Mouse (Mus musculus): Measurements from ENCODE around the gene Ephb2. TPM values are rescaled to one million over a fixed set of nuclear protein-coding genes. Genes with fewer than 3 reads are reported as not detected.

Ephb2 gene
- polyA plus RNA-seq, 1 experiment from 2014 or later, result 0.08 TPM

DNA sequence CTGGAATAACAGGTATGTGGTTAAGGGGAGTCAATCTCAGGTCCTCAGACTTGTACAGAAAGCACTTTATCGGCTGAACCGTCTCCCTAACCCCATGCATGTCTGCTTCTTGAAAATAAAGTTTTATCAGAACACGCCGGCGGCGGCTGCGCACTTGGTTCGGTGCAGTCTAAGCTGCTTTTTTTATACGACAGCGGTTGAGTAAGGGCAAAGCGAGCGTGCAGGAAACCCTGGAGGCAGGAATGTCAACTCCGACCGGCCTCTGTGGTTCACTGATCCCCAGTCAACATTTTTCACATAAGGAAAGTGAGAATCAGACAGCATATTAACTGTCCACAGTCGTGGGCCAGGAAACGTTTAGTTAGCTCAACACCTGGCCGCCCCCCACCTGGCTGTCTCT is 111.1 kb downstream of the Ephb2 start:
- no peaks in the 10 kb centered on the region for H3K9me3 ChIP-seq (ENCODE audit: low read length)
- no peaks in the 10 kb centered on the region for H3K36me3 ChIP-seq (replicated peaks; ENCODE audit: insufficient read depth, low read length)
- no peak for ATAC-seq
- no peak overlapping the region for H3K4me3 ChIP-seq (ENCODE audit: low read depth, low read length)
- no peak overlapping the region for H3K9ac ChIP-seq (replicated peaks)
- H3K27ac ChIP-seq (ENCODE audit: low read depth), result no peak overlapping the region
- no peaks in the 10 kb centered on the region for H3K4me1 ChIP-seq (ENCODE audit: insufficient read depth)
- no peak for DNase-seq
- no peak overlapping the region for H3K4me2 ChIP-seq (ENCODE audit: low read depth, low read length)
- no peaks in the 10 kb centered on the region for H3K27me3 ChIP-seq (ENCODE audit: insufficient read depth, low read length)
- no peak for TF ChIP-seq CTCF (IDR thresholded peaks at IDR 0.05; ENCODE audit: low read depth)
- no peak for TF ChIP-seq EP300 (IDR thresholded peaks at IDR 0.05; ENCODE audit: low read depth)
- 73% methylated on average over 17 of the region's 17 CpGs for WGBS (ENCODE audit: insufficient replicate concordance)

DNA sequence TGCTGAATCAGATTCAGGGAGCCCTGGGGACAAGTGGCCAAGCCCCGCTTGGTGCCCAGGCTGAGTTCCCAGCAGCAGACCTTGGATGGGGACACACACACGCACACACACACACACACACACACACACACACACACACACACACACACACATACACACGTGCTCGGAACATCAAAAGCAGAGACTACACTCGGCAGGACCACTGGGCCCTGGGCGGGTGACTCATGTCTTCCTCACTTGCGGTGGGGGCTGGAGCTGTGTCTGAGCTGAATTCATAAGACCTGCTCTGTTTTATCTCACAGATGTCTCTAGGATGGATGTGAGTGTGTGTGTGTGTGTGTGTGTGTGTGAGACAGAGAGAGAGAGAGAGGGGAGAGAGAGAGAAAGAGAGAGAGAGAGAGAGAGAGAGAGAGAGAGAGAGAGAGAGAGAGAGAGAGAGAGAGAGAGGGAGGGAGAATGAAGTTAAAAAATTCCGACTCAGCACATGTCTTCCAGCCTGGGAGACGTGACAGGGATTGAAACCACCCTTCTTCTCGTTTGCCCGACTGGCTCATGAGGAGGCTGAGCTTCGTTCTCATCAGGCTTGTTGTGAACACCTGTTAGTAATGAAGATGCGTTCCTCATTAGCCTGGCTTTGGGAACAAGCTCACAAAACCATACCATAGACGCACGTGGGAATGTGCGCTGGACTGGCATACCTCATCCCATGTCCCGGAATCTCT is 113.3 kb downstream of the Ephb2 start:
- ATAC-seq, result no peak

DNA sequence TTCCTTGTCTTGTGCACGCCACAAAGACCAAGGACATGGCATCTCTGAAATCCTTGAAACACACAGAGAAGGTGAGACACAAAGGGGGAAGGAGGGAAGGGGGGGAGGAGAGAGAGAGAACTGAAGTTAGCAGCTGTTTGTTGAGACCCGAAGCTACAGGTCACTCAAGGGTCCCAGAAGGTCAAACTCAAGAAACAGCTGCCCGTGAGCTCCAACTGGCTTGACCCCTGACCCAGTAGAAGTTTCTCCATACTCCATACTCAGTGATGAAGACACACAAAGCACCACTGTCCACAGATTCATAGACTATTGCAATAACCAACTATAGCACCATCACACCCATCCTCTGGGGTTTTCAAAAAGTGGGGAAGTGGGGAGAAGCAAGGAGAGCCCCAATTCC is 113.9 kb downstream of the Ephb2 start:
- H3K27ac ChIP-seq (ENCODE audit: low read depth), result no peak overlapping the region
- no peaks in the 10 kb centered on the region for H3K36me3 ChIP-seq (replicated peaks; ENCODE audit: insufficient read depth, low read length)
- H3K4me1 ChIP-seq (ENCODE audit: insufficient read depth), result no peaks in the 10 kb centered on the region
- WGBS (ENCODE audit: insufficient replicate concordance), result 65% methylated on average over 3 of the region's 3 CpGs
- no peak overlapping the region for H3K4me2 ChIP-seq (ENCODE audit: low read depth, low read length)
- no peaks in the 10 kb centered on the region for H3K9me3 ChIP-seq (ENCODE audit: low read length)
- no peaks in the 10 kb centered on the region for H3K27me3 ChIP-seq (ENCODE audit: insufficient read depth, low read length)
- H3K4me3 ChIP-seq (ENCODE audit: low read depth, low read length), result no peak overlapping the region
- H3K9ac ChIP-seq (replicated peaks), result no peak overlapping the region
- ATAC-seq (no peak), DNase-seq (no peak)
- no peak for TF ChIP-seq CTCF (IDR thresholded peaks at IDR 0.05; ENCODE audit: low read depth)
- no peak for TF ChIP-seq EP300 (IDR thresholded peaks at IDR 0.05; ENCODE audit: low read depth)

More for the DNA sequence above, 113.3 kb downstream of the Ephb2 start:
- no peak overlapping the region for H3K4me3 ChIP-seq (ENCODE audit: low read depth, low read length)
- no peaks in the 10 kb centered on the region for H3K4me1 ChIP-seq (ENCODE audit: insufficient read depth)
- 70% methylated on average over 17 of the region's 17 CpGs for WGBS (ENCODE audit: insufficient replicate concordance)
- no peaks in the 10 kb centered on the region for H3K36me3 ChIP-seq (replicated peaks; ENCODE audit: insufficient read depth, low read length)
- no peaks in the 10 kb centered on the region for H3K9me3 ChIP-seq (ENCODE audit: low read length)
- no peak overlapping the region for H3K27ac ChIP-seq (ENCODE audit: low read depth)
- TF ChIP-seq CTCF (IDR thresholded peaks at IDR 0.05; ENCODE audit: low read depth) (no peak), EP300 (IDR thresholded peaks at IDR 0.05; ENCODE audit: low read depth) (no peak)
- H3K9ac ChIP-seq (replicated peaks), result no peak overlapping the region
- no peak overlapping the region for H3K4me2 ChIP-seq (ENCODE audit: low read depth, low read length)
- no peaks in the 10 kb centered on the region for H3K27me3 ChIP-seq (ENCODE audit: insufficient read depth, low read length)
- DNase-seq, result no peak

GRCm38 (mm10) chr4:136720025-136720424 is 115.8 kb downstream of the Ephb2 start:
- no peaks in the 10 kb centered on the region for H3K36me3 ChIP-seq (replicated peaks; ENCODE audit: insufficient read depth, low read length)
- no peaks in the 10 kb centered on the region for H3K27me3 ChIP-seq (ENCODE audit: insufficient read depth, low read length)
- H3K4me1 ChIP-seq (ENCODE audit: insufficient read depth), result no peaks in the 10 kb centered on the region
- 50% methylated on average over 9 of the region's 9 CpGs for WGBS (ENCODE audit: insufficient replicate concordance)
- no peaks in the 10 kb centered on the region for H3K9me3 ChIP-seq (ENCODE audit: low read length)
- no peak overlapping the region for H3K9ac ChIP-seq (replicated peaks)
- no peak overlapping the region for H3K27ac ChIP-seq (ENCODE audit: low read depth)
- TF ChIP-seq CTCF (IDR thresholded peaks at IDR 0.05; ENCODE audit: low read depth), result no peak
- no peak for TF ChIP-seq EP300 (IDR thresholded peaks at IDR 0.05; ENCODE audit: low read depth)
- H3K4me2 ChIP-seq (ENCODE audit: low read depth, low read length), result no peak overlapping the region
- ATAC-seq (no peak), DNase-seq (no peak)
- no peak overlapping the region for H3K4me3 ChIP-seq (ENCODE audit: low read depth, low read length)

GRCm38 (mm10) chr4:136718193-136718986 is 117.4 kb downstream of the Ephb2 start:
- ATAC-seq, result no peak
- TF ChIP-seq CTCF (IDR thresholded peaks at IDR 0.05; ENCODE audit: low read depth) (no peak), EP300 (IDR thresholded peaks at IDR 0.05; ENCODE audit: low read depth) (no peak)

DNA sequence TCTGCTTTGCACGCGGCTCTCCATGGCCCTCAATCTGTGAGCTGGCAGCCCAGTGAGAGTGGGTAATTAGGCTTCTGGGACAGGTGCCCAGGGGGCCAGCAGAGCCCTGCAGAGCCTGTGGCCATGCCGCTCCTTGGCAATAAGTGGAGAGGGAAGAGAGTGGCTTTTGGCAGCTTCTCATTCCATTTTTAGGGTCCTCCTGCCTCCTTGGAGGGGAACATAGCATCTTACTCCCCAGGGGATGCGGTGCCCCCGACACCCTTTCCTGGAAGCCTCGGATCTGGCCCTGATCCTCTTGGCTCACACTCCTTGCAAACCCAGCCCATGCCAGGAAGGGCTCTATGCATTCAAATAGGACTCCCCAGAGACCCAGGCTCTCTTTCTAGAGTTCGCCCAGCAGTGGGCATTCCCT is 119.2 kb downstream of the Ephb2 start:
- TF ChIP-seq EP300 (IDR thresholded peaks at IDR 0.05; ENCODE audit: low read depth), result no peak
- no peak for TF ChIP-seq CTCF (IDR thresholded peaks at IDR 0.05; ENCODE audit: low read depth)
- H3K4me3 ChIP-seq (ENCODE audit: low read depth, low read length), result no peak overlapping the region
- H3K4me2 ChIP-seq (ENCODE audit: low read depth, low read length), result no peak overlapping the region
- H3K27ac ChIP-seq (ENCODE audit: low read depth), result no peak overlapping the region
- 0 out of 2 replicates have a peak, but pooled peaks cover 2% of the 10 kb centered on the region for H3K4me1 ChIP-seq (ENCODE audit: insufficient read depth)
- H3K27me3 ChIP-seq (ENCODE audit: insufficient read depth, low read length), result no peaks in the 10 kb centered on the region
- no peaks in the 10 kb centered on the region for H3K36me3 ChIP-seq (replicated peaks; ENCODE audit: insufficient read depth, low read length)
- H3K9me3 ChIP-seq (ENCODE audit: low read length), result no peaks in the 10 kb centered on the region
- 87% methylated on average over 7 of the region's 7 CpGs for WGBS (ENCODE audit: insufficient replicate concordance)
- ATAC-seq (no peak), DNase-seq (no peak)
- H3K9ac ChIP-seq (replicated peaks), result no peak overlapping the region

More at GRCm38 (mm10) chr4:136718193-136718986, 117.4 kb downstream of the Ephb2 start:
- no peaks in the 10 kb centered on the region for H3K4me1 ChIP-seq (ENCODE audit: insufficient read depth)
- H3K9me3 ChIP-seq (ENCODE audit: low read length), result no peaks in the 10 kb centered on the region
- no peak overlapping the region for H3K4me2 ChIP-seq (ENCODE audit: low read depth, low read length)
- H3K27me3 ChIP-seq (ENCODE audit: insufficient read depth, low read length), result no peaks in the 10 kb centered on the region
- H3K9ac ChIP-seq (replicated peaks), result no peak overlapping the region
- H3K36me3 ChIP-seq (replicated peaks; ENCODE audit: insufficient read depth, low read length), result no peaks in the 10 kb centered on the region
- no peak overlapping the region for H3K4me3 ChIP-seq (ENCODE audit: low read depth, low read length)
- DNase-seq, result no peak
- no peak overlapping the region for H3K27ac ChIP-seq (ENCODE audit: low read depth)
- WGBS (ENCODE audit: insufficient replicate concordance), result 82% methylated on average over 14 of the region's 14 CpGs
